Mouse (Mus musculus): Measurements from ENCODE around the gene Nos3. TPM values are rescaled to one million over a fixed set of nuclear protein-coding genes. Genes with fewer than 3 reads are reported as not detected.

Nos3 gene
- polyA plus RNA-seq, 1 experiment from 2014 or later: 9.8 TPM

DNA sequence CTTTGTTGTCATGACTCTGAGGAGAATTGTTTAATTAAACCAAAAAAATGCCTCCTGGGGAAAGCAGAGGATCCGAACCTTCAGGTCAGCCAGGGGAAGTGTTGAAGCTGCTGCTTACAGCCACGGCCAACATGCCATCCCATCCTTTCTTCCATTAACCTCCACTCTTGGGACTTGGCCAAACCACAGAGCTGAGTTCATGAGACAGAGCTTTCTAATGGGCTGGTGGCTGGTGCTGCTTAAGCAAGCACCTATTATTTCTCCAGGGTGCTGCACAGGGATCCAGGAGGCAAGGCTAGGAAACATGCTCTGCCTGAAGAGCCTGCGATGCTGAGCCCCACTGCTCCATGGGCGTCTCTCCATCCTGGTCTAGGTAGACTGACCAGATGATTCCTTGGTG, 32.2 kb upstream of the Nos3 start:
- Histone ChIP-seq H3K27me3 (no peaks in the 10 kb centered on the region), H3K4me3 (no peak overlapping the region), H3K9me3 (no peaks in the 10 kb centered on the region), H3K9ac (peak overlapping the region; percentile 19; the same call in 1 of the 2 replicates), H3K4me2 (no peak overlapping the region), H3K27ac (no peak overlapping the region), H3K4me1 (replicated peaks) (peaks cover 60% of the 10 kb centered on the region), H3K36me3 (peaks cover 21% of the 10 kb centered on the region)
- ATAC-seq (ENCODE audit: low FRiP score): no peak
- 87% methylated on average over 4 of the region's 4 CpGs for WGBS

DNA sequence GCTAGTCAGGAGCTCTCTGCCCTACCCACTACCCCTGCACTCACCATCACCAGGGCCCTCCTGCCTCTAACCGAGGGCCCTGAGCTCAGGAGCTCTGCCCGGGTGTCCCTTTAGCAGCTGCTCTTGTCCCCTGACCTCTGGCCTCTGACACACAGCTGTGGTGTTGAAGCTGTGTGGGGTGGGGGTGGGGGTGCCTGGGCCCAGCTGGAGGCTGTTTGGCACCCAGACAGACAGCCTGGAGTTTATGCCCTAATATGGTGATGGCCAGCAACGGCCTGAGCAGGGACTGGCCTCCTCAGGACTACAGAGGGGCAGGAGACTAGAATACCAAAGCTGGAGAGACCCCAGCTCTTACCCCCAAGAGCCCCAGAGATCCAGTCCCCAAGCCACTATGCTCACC, 29.9 kb upstream of the Nos3 start:
- Histone ChIP-seq H3K9me3 (no peaks in the 10 kb centered on the region), H3K4me2 (no peak overlapping the region), H3K4me1 (replicated peaks) (peaks cover 52% of the 10 kb centered on the region), H3K4me3 (no peak overlapping the region), H3K27ac (no peak overlapping the region), H3K9ac (no peak overlapping the region; the same call in 1 of the 2 replicates), H3K36me3 (peaks cover 27% of the 10 kb centered on the region), H3K27me3 (no peaks in the 10 kb centered on the region)
- no peak for ATAC-seq (ENCODE audit: low FRiP score)
- 22% methylated on average over 3 of the region's 3 CpGs for WGBS

- H3K27ac ChIP-seq: peak overlapping the region; percentile 64
Measured at GRCm38 (mm10) chr5:24335888-24336511, 28.6 kb upstream of the Nos3 start.

GRCm38 (mm10) chr5:24337366-24337765, 27.2 kb upstream of the Nos3 start:
- H3K27ac ChIP-seq: peak overlapping the region; percentile 40; the same call in 1 of the 2 replicates
- peak overlapping the region; percentile 51; the same call in 1 of the 2 replicates for H3K9ac ChIP-seq
- peaks cover 57% of the 10 kb centered on the region for H3K4me1 ChIP-seq (replicated peaks)
- no peak overlapping the region for H3K4me3 ChIP-seq
- H3K36me3 ChIP-seq: peaks cover 15% of the 10 kb centered on the region
- 39% methylated on average over 9 of the region's 9 CpGs for WGBS
- no peaks in the 10 kb centered on the region for H3K9me3 ChIP-seq
- no peak for ATAC-seq (ENCODE audit: low FRiP score)
- H3K4me2 ChIP-seq: no peak overlapping the region
- no peaks in the 10 kb centered on the region for H3K27me3 ChIP-seq

More at GRCm38 (mm10) chr5:24335888-24336511, 28.6 kb upstream of the Nos3 start:
- Histone ChIP-seq H3K4me3 (no peak overlapping the region), H3K9ac (peak overlapping the region; percentile 26; the same call in 1 of the 2 replicates), H3K4me2 (no peak overlapping the region), H3K36me3 (peaks cover 27% of the 10 kb centered on the region), H3K9me3 (no peaks in the 10 kb centered on the region), H3K27me3 (no peaks in the 10 kb centered on the region), H3K4me1 (replicated peaks) (peaks cover 44% of the 10 kb centered on the region)
- ATAC-seq (ENCODE audit: low FRiP score): peak; percentile 83
- 8% methylated on average over 3 of the region's 3 CpGs for WGBS

- H3K36me3 ChIP-seq: peaks cover 10% of the 10 kb centered on the region
- H3K27ac ChIP-seq: 0 out of 2 replicates have a peak overlapping the region, but pooled peaks have one; percentile 40
- no peaks in the 10 kb centered on the region for H3K9me3 ChIP-seq
- H3K4me2 ChIP-seq: no peak overlapping the region
- no peaks in the 10 kb centered on the region for H3K27me3 ChIP-seq
- peaks cover 62% of the 10 kb centered on the region for H3K4me1 ChIP-seq (replicated peaks)
- WGBS: 80% methylated on average over 2 of the region's 2 CpGs
- H3K9ac ChIP-seq: peak overlapping the region; percentile 51; the same call in 1 of the 2 replicates
- no peak overlapping the region for H3K4me3 ChIP-seq
- ATAC-seq (ENCODE audit: low FRiP score): no peak
Measured at GRCm38 (mm10) chr5:24337821-24338220, 26.8 kb upstream of the Nos3 start.

DNA sequence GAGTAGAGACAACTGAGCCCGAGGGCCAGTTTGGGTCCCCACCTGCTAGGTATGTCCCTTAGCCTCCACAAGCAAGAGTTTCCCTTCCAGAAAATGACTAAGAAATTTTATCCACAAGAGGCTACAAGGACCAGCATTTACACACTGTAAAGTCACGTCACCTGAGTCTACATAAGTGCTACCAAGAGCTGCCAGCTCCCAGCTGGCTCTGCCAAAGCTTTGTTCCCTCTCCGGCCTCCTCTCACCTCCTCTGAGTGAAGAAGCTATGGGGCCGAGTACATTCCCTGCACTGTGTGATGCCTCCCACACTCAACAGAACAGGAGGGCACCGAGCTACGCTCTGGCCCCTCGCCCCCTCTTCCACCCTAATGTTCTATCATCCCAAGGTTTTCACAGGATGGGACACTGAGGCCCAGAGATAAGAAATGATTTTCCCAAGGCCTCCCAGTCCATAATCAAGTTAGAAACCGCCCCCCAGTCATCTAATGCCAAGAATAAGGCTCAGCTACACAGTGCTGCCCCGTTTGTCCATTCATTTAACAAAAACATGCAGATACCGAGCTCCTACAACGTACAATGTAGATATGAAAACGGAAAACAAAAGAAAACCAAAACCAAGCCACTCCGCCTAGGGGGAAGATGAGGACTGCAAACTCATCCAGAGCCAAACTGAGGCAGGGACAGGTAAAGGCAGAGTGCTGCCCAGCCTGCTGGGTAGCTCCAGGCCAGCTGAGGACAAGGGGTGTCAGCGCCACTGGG, 22.2 kb upstream of the Nos3 start:
- Histone ChIP-seq H3K9ac (peak overlapping the region; percentile 36; the same call in 1 of the 2 replicates), H3K4me1 (replicated peaks) (peaks cover 65% of the 10 kb centered on the region), H3K4me2 (no peak overlapping the region), H3K9me3 (no peaks in the 10 kb centered on the region), H3K4me3 (no peak overlapping the region), H3K27me3 (no peaks in the 10 kb centered on the region), H3K36me3 (peaks cover 13% of the 10 kb centered on the region), H3K27ac (peak overlapping the region; percentile 98)
- WGBS: 79% methylated on average over 14 of the region's 14 CpGs
- no peak for ATAC-seq (ENCODE audit: low FRiP score)

GRCm38 (mm10) chr5:24342966-24343365, 21.6 kb upstream of the Nos3 start:
- no peak for ATAC-seq (ENCODE audit: low FRiP score)
- H3K9ac ChIP-seq: 0 out of 2 replicates have a peak overlapping the region, but pooled peaks have one; percentile 71

DNA sequence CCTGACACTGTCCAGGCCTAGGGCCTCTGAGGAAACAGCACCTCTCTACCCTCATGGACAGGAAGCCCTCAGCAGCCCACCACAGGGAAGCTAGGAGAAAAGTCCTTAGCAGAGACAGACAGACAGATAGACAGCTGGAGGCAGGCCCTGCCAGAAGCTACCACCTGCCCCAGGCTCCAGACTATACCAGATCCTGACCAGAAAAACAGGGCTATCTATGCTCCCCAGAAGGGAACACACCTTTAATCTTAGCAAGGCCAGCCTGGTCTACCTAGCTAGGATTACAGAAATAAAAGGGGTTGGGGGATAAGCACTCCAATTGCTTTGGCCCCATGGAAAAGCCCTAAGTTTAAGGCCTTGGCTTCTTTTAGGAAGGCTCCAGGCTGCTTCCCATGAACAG, 21.2 kb upstream of the Nos3 start:
- Histone ChIP-seq H3K9me3 (no peaks in the 10 kb centered on the region), H3K4me3 (no peak overlapping the region), H3K9ac (peak overlapping the region; percentile 71; the same call in 1 of the 2 replicates), H3K36me3 (peaks cover 9% of the 10 kb centered on the region), H3K27me3 (no peaks in the 10 kb centered on the region), H3K4me1 (replicated peaks) (peaks cover 65% of the 10 kb centered on the region), H3K27ac (peak overlapping the region; percentile 98), H3K4me2 (no peak overlapping the region)
- no peak for ATAC-seq (ENCODE audit: low FRiP score)

More at GRCm38 (mm10) chr5:24342966-24343365, 21.6 kb upstream of the Nos3 start:
- H3K4me2 ChIP-seq: no peak overlapping the region
- H3K27me3 ChIP-seq: no peaks in the 10 kb centered on the region
- 46% methylated on average over 8 of the region's 8 CpGs for WGBS
- no peak overlapping the region for H3K4me3 ChIP-seq
- peak overlapping the region; percentile 98 for H3K27ac ChIP-seq
- H3K4me1 ChIP-seq (replicated peaks): peaks cover 65% of the 10 kb centered on the region
- H3K36me3 ChIP-seq: peaks cover 11% of the 10 kb centered on the region
- no peaks in the 10 kb centered on the region for H3K9me3 ChIP-seq

DNA sequence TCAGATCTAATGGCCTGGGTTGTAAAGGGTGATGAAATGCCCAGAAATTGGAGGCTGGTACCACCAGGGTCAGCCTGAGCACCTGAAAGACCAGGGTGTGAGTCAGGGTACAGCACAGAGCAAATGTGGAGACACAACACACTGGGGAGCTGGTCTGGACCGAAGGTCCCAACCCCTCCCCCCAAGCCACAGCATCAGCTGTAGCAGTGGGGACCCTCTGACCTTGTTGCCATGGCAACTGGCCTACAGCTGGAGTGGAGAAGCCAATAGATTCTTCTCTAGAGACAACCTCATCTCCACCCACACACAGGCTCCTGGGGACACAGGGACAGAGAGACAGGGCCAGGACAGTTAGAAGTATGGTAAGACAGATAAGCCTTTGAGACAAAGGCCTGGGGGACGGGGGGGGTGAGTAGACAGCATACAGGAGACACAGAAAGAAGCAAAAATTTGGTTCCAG, 20.6 kb upstream of the Nos3 start:
- H3K4me1 ChIP-seq (replicated peaks): peaks cover 68% of the 10 kb centered on the region

DNA sequence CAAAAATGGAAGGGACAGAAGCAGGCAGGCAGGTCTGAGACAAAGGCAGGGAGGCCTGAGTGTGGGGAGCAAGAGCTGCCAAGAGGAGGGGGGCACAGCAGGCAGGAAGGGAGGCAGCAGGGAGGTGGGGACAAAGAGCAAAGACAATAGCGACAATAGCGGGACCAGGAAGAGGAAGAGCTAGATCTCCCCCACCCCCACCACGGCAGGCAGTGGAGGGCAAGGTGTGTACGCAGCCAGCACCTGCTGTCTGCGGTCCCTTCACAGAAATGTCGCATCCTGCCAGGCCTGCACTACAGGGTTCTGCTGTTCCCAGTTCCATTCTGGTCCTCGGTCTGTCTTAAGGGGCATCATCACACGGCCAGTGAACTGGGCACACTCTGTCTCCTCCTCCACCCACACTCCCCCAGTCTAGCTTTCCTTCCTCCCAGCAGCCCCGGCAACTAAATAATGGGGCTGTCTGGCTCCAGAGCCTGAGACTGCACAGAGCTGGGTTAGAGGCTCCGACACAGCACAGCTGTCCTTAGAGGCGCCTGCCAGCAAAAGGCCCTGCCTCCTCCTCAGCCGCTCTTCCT, 20.0 kb upstream of the Nos3 start:
- Histone ChIP-seq H3K27ac (peak overlapping the region; percentile 98), H3K4me3 (peak overlapping the region; percentile 11; the same call in 1 of the 2 replicates), H3K4me1 (replicated peaks) (peaks cover 71% of the 10 kb centered on the region), H3K9me3 (no peaks in the 10 kb centered on the region), H3K36me3 (peaks cover 7% of the 10 kb centered on the region; the same call in 1 of the 2 replicates), H3K27me3 (peaks cover 4% of the 10 kb centered on the region), H3K4me2 (peak overlapping the region; percentile 42), H3K9ac (peak overlapping the region; percentile 71)
- ATAC-seq (ENCODE audit: low FRiP score): peak; percentile 52
- 2% methylated on average over 12 of the region's 12 CpGs for WGBS

More for the DNA sequence above, 20.6 kb upstream of the Nos3 start:
- peak; percentile 52 for ATAC-seq (ENCODE audit: low FRiP score)
- no peak overlapping the region for H3K4me3 ChIP-seq
- peak overlapping the region; percentile 98 for H3K27ac ChIP-seq
- 2% methylated on average over 2 of the region's 2 CpGs for WGBS
- H3K27me3 ChIP-seq: no peaks in the 10 kb centered on the region
- H3K9ac ChIP-seq: peak overlapping the region; percentile 71
- H3K4me2 ChIP-seq: peak overlapping the region; percentile 42
- H3K36me3 ChIP-seq: peaks cover 7% of the 10 kb centered on the region; the same call in 1 of the 2 replicates
- no peaks in the 10 kb centered on the region for H3K9me3 ChIP-seq

- no peak for ATAC-seq (ENCODE audit: low FRiP score)
- H3K4me2 ChIP-seq: no peak overlapping the region
- no peaks in the 10 kb centered on the region for H3K9me3 ChIP-seq
- 94% methylated on average over 7 of the region's 7 CpGs for WGBS
- H3K4me3 ChIP-seq: no peak overlapping the region
- peaks cover 82% of the 10 kb centered on the region for H3K4me1 ChIP-seq (replicated peaks)
- peaks cover 16% of the 10 kb centered on the region for H3K27me3 ChIP-seq
- H3K9ac ChIP-seq: no peak overlapping the region
- H3K27ac ChIP-seq: no peak overlapping the region
- H3K36me3 ChIP-seq: 0 out of 2 replicates have a peak, but pooled peaks cover 7% of the 10 kb centered on the region
Measured at GRCm38 (mm10) chr5:24346313-24346712, 18.3 kb upstream of the Nos3 start.
